Mouse (Mus musculus) left cerebral cortex, postnatal 14 days (tissue): ENCODE data around the gene Hist1h2bf. TPM values are rescaled to one million over a fixed set of nuclear protein-coding genes. Genes with fewer than 3 reads are reported as not detected.
"Not testable (repeated sequence)": the region's sequence is repeated elsewhere in the genome, so short reads cannot be mapped to it uniquely, and the experiment has no call there.

Experiments
- DNase-seq, 2 experiments: peaks; one replicate each; pipeline ENCODE4 v3.0.0; 2021 to 2022; ENCODE audit warnings: low spot score in 2 of 2, mixed read lengths in 1 of 2
- intact Hi-C: fragments of 180-260 bp; cut with DNase I; formaldehyde crosslinking; loops from one replicate; pipeline ENCODE4 v1.15.1; 2025
- total RNA-seq, 2 experiments: library from RNA; stranded (reverse); gene quantifications; 2 replicates each; pipeline ENCODE4 v1.2.3; 2021

Hist1h2bf gene
- total RNA-seq, 2 experiments from 2014 or later = 24.6 to 36.3 TPM

- DNase-seq = no peak
- intact Hi-C loops = no loop called here
Observed at GRCm38 (mm10) chr13:23552962-23553361, 21.0 kb downstream of the Hist1h2bf start, which contains the start of gene Hist1h1d. TSS of gene Hist1h1d (plus strand) at chr13:23553262.

GRCm38 (mm10) chr13:23551931-23552914 is 21.8 kb downstream of the Hist1h2bf start:
- DNase-seq = no peak
- intact Hi-C loops = no loop called here

- intact Hi-C loops = not testable (repeated sequence)
- DNase-seq = peak; percentile 91 to 92
Observed at GRCm38 (mm10) chr13:23551146-23551834, 22.7 kb downstream of the Hist1h2bf start, which contains the start of gene Hist1h4f. TSS of gene Hist1h4f (minus strand) at chr13:23551648.

- no peak for DNase-seq
Observed at GRCm38 (mm10) chr13:23550761-23551145, 23.2 kb downstream of the Hist1h2bf start.

GRCm38 (mm10) chr13:23546694-23547093 is 27.3 kb downstream of the Hist1h2bf start:
- DNase-seq = no peak
- intact Hi-C loops = no loop called here

More at GRCm38 (mm10) chr13:23550761-23551145, 23.2 kb downstream of the Hist1h2bf start:
- intact Hi-C loops = no loop called here

- intact Hi-C loops, DNase-seq: not testable (repeated sequence)
Observed at GRCm38 (mm10) chr13:23544787-23545120, 29.2 kb downstream of the Hist1h2bf start.

GRCm38 (mm10) chr13:23543965-23544786 is 29.8 kb downstream of the Hist1h2bf start, which contains the start of gene Hist1h3f:
TSS of gene Hist1h3f (plus strand) at chr13:23544052.
- peak; percentile 84 to 96 for DNase-seq
- intact Hi-C loops = no loop called here

- DNase-seq = peak; percentile 77 to 83
Observed at GRCm38 (mm10) chr13:23542999-23543607, 30.9 kb downstream of the Hist1h2bf start, which contains the start of gene Hist1h2bh. TSS of gene Hist1h2bh (minus strand) at chr13:23543392.

GRCm38 (mm10) chr13:23542225-23542980 is 31.6 kb downstream of the Hist1h2bf start:
- DNase-seq, intact Hi-C loops: not testable (repeated sequence)

More at GRCm38 (mm10) chr13:23542999-23543607, 30.9 kb downstream of the Hist1h2bf start, which contains the start of gene Hist1h2bh:
- intact Hi-C loops = not testable (repeated sequence)

- no peak for DNase-seq
Observed at GRCm38 (mm10) chr13:23541497-23541896, 32.5 kb downstream of the Hist1h2bf start.

GRCm38 (mm10) chr13:23539821-23540220 is 34.2 kb downstream of the Hist1h2bf start:
- not testable (repeated sequence) for DNase-seq
- intact Hi-C loops = loop anchor here (10.0 kb wide), 1 partner anchor 1825 kb away; the partner anchor contains the start of genes Hist1h2ai, Hist1h2bl and Hist1h3h

More at GRCm38 (mm10) chr13:23541497-23541896, 32.5 kb downstream of the Hist1h2bf start:
- intact Hi-C loops = no loop called here

- DNase-seq = no peak
- intact Hi-C loops = loop anchor here (10.0 kb wide), 1 partner anchor 1823 kb away; the partner anchor contains the start of genes Hist1h2ai, Hist1h2bl and Hist1h3h
Observed at GRCm38 (mm10) chr13:23538249-23538648, 35.7 kb downstream of the Hist1h2bf start.

- intact Hi-C loops = loop anchor here (10.0 kb wide), 1 partner anchor 1822 kb away; the partner anchor contains the start of genes Hist1h2ai, Hist1h2bl and Hist1h3h
- DNase-seq = no peak
Observed at GRCm38 (mm10) chr13:23537006-23537710, 36.8 kb downstream of the Hist1h2bf start.

GRCm38 (mm10) chr13:23536076-23536822 is 37.7 kb downstream of the Hist1h2bf start:
- intact Hi-C loops = loop anchor here (10.0 kb wide), 1 partner anchor 1821 kb away; the partner anchor contains the start of genes Hist1h2ai, Hist1h2bl and Hist1h3h
- no peak for DNase-seq

- intact Hi-C loops = loop anchor here (10.0 kb wide), 1 partner anchor 1821 kb away; the partner anchor contains the start of genes Hist1h2ai, Hist1h2bl and Hist1h3h
- peak; percentile 95 to 97 for DNase-seq
Observed at GRCm38 (mm10) chr13:23535137-23536075, 38.6 kb downstream of the Hist1h2bf start, which contains the start of gene Hist1h3g. TSS of gene Hist1h3g (plus strand) at chr13:23535422.
